ENCODE assay signal across 10 mouse cellular contexts in genomic region chr2:14165618-14166344, GRCm38 (mm10). TPM values are rescaled to one million over a fixed set of nuclear protein-coding genes. Genes with fewer than 3 reads are reported as not detected.
A peak's percentile ranks its signal among the peaks of the same experiment; 100 is the strongest.
DNase-seq lines count a peak whose midpoint lies in the region; ATAC-seq lines count a peak whose summit lies in the region.
"Had no signal": no experiment of that assay in that cellular context is flagged by ENCODE, and none has a peak within 500 bp of the region (broad histone marks: within the 10 kb centered on the region; RNA-seq: fewer than 3 reads in every experiment).

No protein-coding gene starts in this region.

- H3K36me3 ChIP-seq in kidney, embryonic 14.5 days (ENCODE audit: control insufficient read depth, insufficient read depth, low read length): no peaks in the 10 kb centered on the region
- no peaks in the 10 kb centered on the region for H3K36me3 ChIP-seq in heart, embryonic 15.5 days
- no peaks in the 10 kb centered on the region for H3K36me3 ChIP-seq in macrophage (ENCODE audit: inconsistent target)
- H3K36me3 ChIP-seq: embryonic facial prominence, embryonic 12.5 days had no signal

- H3K27ac ChIP-seq in kidney, embryonic 14.5 days (ENCODE audit: low read depth, low read length): no peak overlapping the region
- H3K27ac ChIP-seq in heart, embryonic 15.5 days: peak overlapping the region; percentile 28; the same call in 1 of the 2 replicates
- H3K27ac ChIP-seq in macrophage: peak overlapping the region; percentile 95
- H3K27ac ChIP-seq: embryonic facial prominence, embryonic 12.5 days had no signal

- H3K79me2 ChIP-seq in macrophage (ENCODE audit: inconsistent target): no peaks in the 10 kb centered on the region

- no peak overlapping the region for H3K4me3 ChIP-seq in kidney, embryonic 14.5 days (ENCODE audit: low read length)
- no peak overlapping the region for H3K4me3 ChIP-seq in heart, embryonic 15.5 days
- H3K4me3 ChIP-seq in macrophage (ENCODE audit: inconsistent target): no peak overlapping the region
- H3K4me3 ChIP-seq: embryonic facial prominence, embryonic 12.5 days had no signal

- H3K9me3 ChIP-seq in kidney, embryonic 14.5 days (ENCODE audit: control insufficient read depth, low read length): no peaks in the 10 kb centered on the region
- no peaks in the 10 kb centered on the region for H3K9me3 ChIP-seq in heart, embryonic 15.5 days (replicated peaks)
- H3K9me3 ChIP-seq: embryonic facial prominence, embryonic 12.5 days had no signal

- peak; percentile 16 for DNase-seq in kidney, postnatal 10 days
- peak; percentile 33 for DNase-seq in c-Kit-positive CD71-negative TER-119-negative erythroid progenitor cells, embryonic 14.5 days (ENCODE audit: low read depth)
- DNase-seq in testis, postnatal 14 days (ENCODE audit: low spot score): no peak
- DNase-seq in left cerebral cortex, postnatal 14 days (ENCODE audit: low spot score in 2 of 2): no peak

- no peaks in the 10 kb centered on the region for H3K4me1 ChIP-seq in kidney, embryonic 14.5 days (ENCODE audit: control insufficient read depth, insufficient read depth, low read length)
- H3K4me1 ChIP-seq in heart, embryonic 15.5 days (replicated peaks): peaks cover 11% of the 10 kb centered on the region
- H3K4me1 ChIP-seq: embryonic facial prominence, embryonic 12.5 days had no signal

- no peak for ATAC-seq in kidney, embryonic 14.5 days (ENCODE audit: low FRiP score, low TSS enrichment)
- peak; percentile 80 for ATAC-seq in heart, embryonic 15.5 days (replicated peaks; ENCODE audit: insufficient number of reproducible peaks, insufficient read depth, low FRiP score, low read depth)
- no peak for ATAC-seq in erythroid progenitor cell, adult 5-6 weeks (replicated peaks; ENCODE audit: low FRiP score, poor library complexity, severe bottlenecking)

- intact Hi-C loops in left cerebral cortex, postnatal 14 days (cut with DNase I): no loop called here

- H3K9ac ChIP-seq in kidney, embryonic 14.5 days (ENCODE audit: low read depth, low read length): no peak overlapping the region
- H3K9ac ChIP-seq in heart, embryonic 15.5 days: no peak overlapping the region
- H3K9ac ChIP-seq: embryonic facial prominence, embryonic 12.5 days had no signal

- H3K4me2 ChIP-seq in kidney, embryonic 14.5 days (replicated peaks; ENCODE audit: low read depth, low read length): no peak overlapping the region
- H3K4me2 ChIP-seq in heart, embryonic 15.5 days: no peak overlapping the region
- H3K4me2 ChIP-seq: embryonic facial prominence, embryonic 12.5 days had no signal

- H3K27me3 ChIP-seq in kidney, embryonic 14.5 days (ENCODE audit: control insufficient read depth, insufficient read depth, low read length): no peaks in the 10 kb centered on the region
- no peaks in the 10 kb centered on the region for H3K27me3 ChIP-seq in heart, embryonic 15.5 days
- H3K27me3 ChIP-seq: embryonic facial prominence, embryonic 12.5 days had no signal

- 69% methylated on average over 3 of the region's 3 CpGs for WGBS in kidney, embryonic 14.5 days
- WGBS in heart, embryonic 15.5 days: 57% methylated on average over 3 of the region's 3 CpGs
- 17% methylated on average over 3 of the region's 3 CpGs for WGBS in macrophage (ENCODE audit: missing documents)

RNA-seq across cellular contexts. Expression of gene Tmem236, which starts 8.5 kb away (rescaled TPM):
- polyA plus RNA-seq in kidney, embryonic 14.5 days (2014; fragmentation: Nextera tagmentation; extraction: Ambion mirVana): 0.07 and 0.11 TPM in 2 replicates
- polyA plus RNA-seq in heart, embryonic 15.5 days (2015; fragmentation: Nextera tagmentation; extraction: Ambion mirVana): 0.06 and 0.10 TPM in 2 replicates
- total RNA-seq in macrophage (2018; cell fraction: chromatin; rRNA removed): under 1 TPM in 10 of 26 experiments, not detected in 16; 0.18 to 0.47 (median 0.21) TPM
- total RNA-seq in macrophage (2018; cell fraction: cytosol; rRNA removed): under 1 TPM in 7 of 26 experiments, not detected in 19; 0.03 to 0.06 (median 0.04) TPM
- under 1 TPM in 12 of 26 experiments, not detected in 14; 0.12 to 0.77 (median 0.22) TPM for total RNA-seq in macrophage (2018; cell fraction: nucleus; rRNA removed)
- not detected in 3 replicates for polyA plus RNA-seq in macrophage (2018)
- 0.72 TPM in 1 of 2 replicates, not detected in the other for total RNA-seq in erythroid progenitor cell, adult 5-6 weeks (2015; ENCODE audit: low replicate concordance)
- total RNA-seq in erythroid progenitor cell, adult 5-6 weeks (2017; ENCODE audit: low replicate concordance): 0.90 TPM in 1 of 2 replicates, not detected in the other
- not detected for total RNA-seq in left cerebral cortex, postnatal 14 days (2021)
- polyA plus RNA-seq: neural tube, embryonic 11.5 days had no signal

Comparison
In these comparisons a context has a peak if more than half of its experiments do, and no peak if none do; other contexts are left out.
1. DNase-seq: peak in kidney, postnatal 10 days (single experiment) and c-Kit-positive CD71-negative TER-119-negative erythroid progenitor cells, embryonic 14.5 days (single experiment); none in testis, postnatal 14 days (single experiment) and left cerebral cortex, postnatal 14 days (0 of 2).